Mouse (Mus musculus) spleen, adult 2 months (tissue): ENCODE data around the gene Sirt4. TPM values are rescaled to one million over a fixed set of nuclear protein-coding genes. Genes with fewer than 3 reads are reported as not detected.
A peak's percentile ranks its signal among the peaks of the same experiment; 100 is the strongest.

ENCODE experiments used
- DNase-seq, 2 experiments: peaks; one replicate each; pipeline versions ENCODE4 v3.0.0 to v3.0.0-alpha.2; 2012 to 2021; ENCODE audit warnings: low spot score in 2 of 2, low read depth in 1 of 2
- H3K27ac ChIP-seq: fragments of 200-500 bp; 2 replicates; pipeline ENCODE4 v1.5.1; 2012; ENCODE audit warnings: low read length, inconsistent platforms; ENCODE audit not compliant: insufficient read depth
- H3K27me3 ChIP-seq: fragments of 200-500 bp; 2 replicates; pipeline ENCODE4 v1.6.1; 2012; ENCODE audit warnings: mild to moderate bottlenecking, moderate library complexity, low read length, inconsistent platforms; ENCODE audit not compliant: control insufficient read depth, insufficient read depth
- H3K36me3 ChIP-seq: fragments of 200-500 bp; 2 replicates; pipeline ENCODE4 v1.6.1; 2012; ENCODE audit warnings: mild to moderate bottlenecking, low read length, inconsistent platforms; ENCODE audit not compliant: control insufficient read depth, insufficient read depth
- H3K4me1 ChIP-seq: fragments of 200-500 bp; 2 replicates; pipeline ENCODE4 v1.6.1; 2011; ENCODE audit warnings: inconsistent platforms; ENCODE audit not compliant: control insufficient read depth, insufficient read depth, insufficient read length
- H3K4me3 ChIP-seq: fragments of 200-500 bp; 2 replicates; pipeline ENCODE4 v1.5.1; 2011; ENCODE audit warnings: mild to moderate bottlenecking, inconsistent platforms; ENCODE audit not compliant: insufficient read depth, insufficient read length; ENCODE audit errors: extremely low read depth
- CTCF ChIP-seq: fragments of 200-500 bp; IDR thresholded peaks from 2 replicates; pipeline ENCODE4 v1.5.1; 2011; ENCODE audit warnings: mild to moderate bottlenecking, inconsistent platforms; ENCODE audit not compliant: insufficient read depth, insufficient read length, insufficient replicate concordance; ENCODE audit errors: extremely low read depth
- POLR2A ChIP-seq: fragments of 200-500 bp; IDR thresholded peaks from 2 replicates; pipeline ENCODE4 v1.6.1; 2011; ENCODE audit warnings: low read depth, low read length, inconsistent platforms
- WGBS: fragments of 180-500 bp; shearing (Covaris S2); methylation state at CpG from one replicate; pipeline ENCODE4 v1.1.7; 2018; 5-methylcytosine and 5-hydroxymethylcytosine counted together
- polyA plus RNA-seq: library from polyadenylated mRNA; depleted of rRNA; stranded (reverse); fragments of >200 nt; gene quantifications from 2 replicates; pipeline ENCODE4 v1.2.3, GENCODE M21; 2012

The Sirt4 gene
- polyA plus RNA-seq, 1 experiment = 19.6 TPM

DNA sequence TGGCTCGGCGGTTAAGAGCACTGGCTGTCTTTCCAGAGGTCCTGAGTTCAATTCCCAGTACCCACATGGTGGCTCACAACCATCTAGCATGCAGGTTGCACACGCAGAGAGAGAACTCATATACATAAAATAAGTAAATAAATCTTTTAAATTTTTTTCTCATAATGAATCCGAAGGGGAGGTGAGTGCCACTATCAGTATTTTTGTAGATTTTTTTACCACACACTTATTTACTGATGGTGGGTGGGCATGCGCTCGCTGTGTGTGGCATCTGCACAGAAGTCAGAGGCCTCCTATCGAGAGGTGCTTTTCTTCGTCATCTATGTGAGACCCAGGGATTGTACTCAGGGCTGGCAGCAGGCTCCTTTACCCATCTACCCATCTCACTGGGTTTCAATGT is 2.8 kb upstream of the Sirt4 start:
- Histone ChIP-seq H3K27ac (no peak overlapping the region), H3K4me3 (no peak overlapping the region), H3K4me1 (peaks cover 8% of the 10 kb centered on the region), H3K27me3 (no peaks in the 10 kb centered on the region), H3K36me3 (no peaks in the 10 kb centered on the region)
- 84% methylated on average over 8 of the region's 8 CpGs for WGBS
- DNase-seq = no peak
- TF ChIP-seq CTCF (no peak), POLR2A (no peak)

DNA sequence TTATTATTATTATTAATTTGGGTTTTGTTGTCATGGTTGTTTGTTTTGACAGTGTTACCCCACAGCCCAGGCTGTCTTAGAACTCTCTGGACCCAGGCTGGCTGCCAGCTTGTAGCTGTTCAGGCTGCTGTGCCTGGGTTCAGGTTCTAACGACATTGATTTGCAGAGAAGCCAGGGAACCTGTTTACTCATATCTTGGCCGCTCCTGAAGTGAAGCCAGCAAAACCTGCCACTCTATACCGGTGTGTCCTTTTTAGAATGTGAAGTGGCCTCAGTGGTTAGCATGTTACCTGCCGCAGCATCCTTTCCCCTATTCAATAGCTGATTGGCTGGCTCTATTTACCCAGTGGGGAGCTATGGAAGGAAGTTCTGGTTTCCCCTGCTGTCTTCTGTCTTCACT is 2.2 kb upstream of the Sirt4 start:
- peaks cover 4% of the 10 kb centered on the region for H3K4me1 ChIP-seq
- TF ChIP-seq POLR2A = no peak
- TF ChIP-seq CTCF = no peak
- no peak for DNase-seq
- no peaks in the 10 kb centered on the region for H3K36me3 ChIP-seq
- no peaks in the 10 kb centered on the region for H3K27me3 ChIP-seq
- no peak overlapping the region for H3K4me3 ChIP-seq
- 69% methylated on average over 4 of the region's 4 CpGs for WGBS
- H3K27ac ChIP-seq = no peak overlapping the region

- Histone ChIP-seq H3K4me3 (no peak overlapping the region), H3K4me1 (peaks cover 3% of the 10 kb centered on the region; the same call in 1 of the 2 replicates), H3K27ac (no peak overlapping the region), H3K36me3 (no peaks in the 10 kb centered on the region), H3K27me3 (no peaks in the 10 kb centered on the region)
- TF ChIP-seq POLR2A (no peak), CTCF (no peak)
- no peak for DNase-seq
- 93% methylated on average over 17 of the region's 18 CpGs for WGBS
These were observed 1.1 kb upstream of the Sirt4 start for GRCm38 (mm10) chr5:115485489-115486205.

- no peaks in the 10 kb centered on the region for H3K36me3 ChIP-seq
- TF ChIP-seq CTCF (no peak), POLR2A (no peak)
- no peak for DNase-seq
- H3K4me1 ChIP-seq = peaks cover 3% of the 10 kb centered on the region; the same call in 1 of the 2 replicates
- no peaks in the 10 kb centered on the region for H3K27me3 ChIP-seq
- peak overlapping the region; percentile 63; the same call in 1 of the 2 replicates for H3K27ac ChIP-seq
- 76% methylated on average over 5 of the region's 5 CpGs for WGBS
- H3K4me3 ChIP-seq = no peak overlapping the region
These were observed 471 bp upstream of the Sirt4 start for GRCm38 (mm10) chr5:115484996-115485395.

- Histone ChIP-seq H3K4me1 (no peaks in the 10 kb centered on the region), H3K4me3 (no peak overlapping the region), H3K36me3 (peaks cover 3% of the 10 kb centered on the region; the same call in 1 of the 2 replicates), H3K27ac (no peak overlapping the region), H3K27me3 (no peaks in the 10 kb centered on the region)
- TF ChIP-seq CTCF = no peak
- no peak for TF ChIP-seq POLR2A
- 79% methylated on average over 6 of the region's 6 CpGs for WGBS
- DNase-seq = no peak
These were observed 1.1 kb downstream of the Sirt4 start for GRCm38 (mm10) chr5:115483385-115483784.

DNA sequence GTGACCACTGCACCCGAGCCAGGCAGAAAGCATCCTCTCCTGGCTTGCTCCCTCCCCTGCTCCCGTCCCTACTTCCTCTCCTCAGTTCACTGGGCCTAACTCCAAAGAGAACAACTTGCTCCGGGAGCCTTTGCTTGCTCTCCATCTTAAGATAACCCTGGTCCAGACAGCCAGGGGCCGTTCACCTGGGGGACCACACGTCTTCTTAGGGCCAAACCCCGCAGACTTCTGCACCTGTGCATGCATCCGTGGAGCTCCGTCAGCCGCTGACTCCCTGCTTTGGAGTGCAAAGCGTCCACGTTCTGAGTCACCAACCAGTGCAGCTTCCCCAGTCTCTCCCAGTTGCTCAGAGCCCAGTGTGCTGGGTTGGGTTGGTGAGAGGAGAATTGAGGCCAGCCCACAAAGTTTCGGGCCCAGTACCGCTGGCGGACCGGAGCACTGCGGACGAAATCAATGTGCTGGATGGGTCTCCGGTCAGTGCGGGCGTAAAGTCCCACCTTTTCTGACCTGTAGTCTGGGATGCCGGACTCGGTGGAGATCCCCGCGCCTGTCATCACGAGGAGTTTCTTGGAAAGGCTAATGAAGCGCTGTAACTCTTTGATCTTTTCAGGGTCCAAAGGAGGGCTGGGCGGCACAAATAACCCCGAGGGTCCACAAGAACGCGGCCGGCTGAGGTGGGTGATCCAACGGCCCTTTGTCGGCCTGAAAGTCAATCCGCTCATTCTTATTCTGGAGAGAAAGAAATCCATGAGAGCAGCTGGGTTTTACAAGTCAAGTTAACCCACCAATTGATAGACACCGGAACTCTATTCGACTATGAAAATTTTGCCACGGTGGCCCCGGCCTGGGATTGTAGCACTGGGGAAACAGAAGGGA is 1.9 kb downstream of the Sirt4 start:
- H3K4me3 ChIP-seq = no peak overlapping the region
- TF ChIP-seq POLR2A (no peak), CTCF (no peak)
- no peaks in the 10 kb centered on the region for H3K27me3 ChIP-seq
- no peaks in the 10 kb centered on the region for H3K4me1 ChIP-seq
- WGBS = 91% methylated on average over 38 of the region's 38 CpGs
- no peak for DNase-seq
- H3K27ac ChIP-seq = no peak overlapping the region
- peaks cover 3% of the 10 kb centered on the region for H3K36me3 ChIP-seq

- no peak overlapping the region for H3K27ac ChIP-seq
- no peaks in the 10 kb centered on the region for H3K27me3 ChIP-seq
- DNase-seq = no peak
- TF ChIP-seq POLR2A = no peak
- TF ChIP-seq CTCF = no peak
- H3K4me3 ChIP-seq = peak overlapping the region; percentile 16; the same call in 1 of the 2 replicates
- no peaks in the 10 kb centered on the region for H3K4me1 ChIP-seq
- peaks cover 4% of the 10 kb centered on the region for H3K36me3 ChIP-seq
- 73% methylated on average over 27 of the region's 27 CpGs for WGBS
These were observed 4.4 kb downstream of the Sirt4 start for GRCm38 (mm10) chr5:115480101-115480500.
